Mouse (Mus musculus) layer of hippocampus, adult 18-20 months (tissue): ENCODE data around the gene Drosha. TPM values are rescaled to one million over a fixed set of nuclear protein-coding genes. Genes with fewer than 3 reads are reported as not detected.
A peak's percentile ranks its signal among the peaks of the same experiment; 100 is the strongest.

Source experiments
- DNase-seq, 2 experiments: peaks; one replicate each; pipeline ENCODE4 v3.0.0; 2022; ENCODE audit warnings: low spot score in 2 of 2
- total RNA-seq, 2 experiments: library from RNA; stranded (reverse); gene quantifications; 2 replicates each; pipeline ENCODE4 v1.2.3; 2021

Gene Drosha
- total RNA-seq, 2 experiments from 2014 or later = 86.1 to 91.5 TPM

DNA sequence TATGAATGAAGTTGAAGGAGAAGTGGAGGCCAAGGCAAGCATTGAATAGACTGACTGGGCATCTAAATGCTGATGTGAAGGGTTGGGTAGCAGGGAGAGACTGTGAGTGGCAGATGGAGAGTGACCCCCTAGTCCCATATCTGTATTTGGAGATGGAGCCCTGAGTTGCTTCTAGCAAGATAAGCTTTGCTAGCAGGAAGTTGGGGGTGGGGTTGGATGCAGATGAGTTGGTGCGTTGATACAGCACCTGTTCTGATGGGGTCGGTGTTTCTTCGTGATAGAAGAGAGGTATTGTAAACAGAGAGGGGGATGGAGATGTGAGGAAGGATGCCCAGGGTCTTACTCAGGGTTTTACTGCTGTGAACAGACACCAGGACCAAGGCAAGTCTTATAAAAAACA lies 5.3 kb downstream of the Drosha start:
- no peak for DNase-seq

DNA sequence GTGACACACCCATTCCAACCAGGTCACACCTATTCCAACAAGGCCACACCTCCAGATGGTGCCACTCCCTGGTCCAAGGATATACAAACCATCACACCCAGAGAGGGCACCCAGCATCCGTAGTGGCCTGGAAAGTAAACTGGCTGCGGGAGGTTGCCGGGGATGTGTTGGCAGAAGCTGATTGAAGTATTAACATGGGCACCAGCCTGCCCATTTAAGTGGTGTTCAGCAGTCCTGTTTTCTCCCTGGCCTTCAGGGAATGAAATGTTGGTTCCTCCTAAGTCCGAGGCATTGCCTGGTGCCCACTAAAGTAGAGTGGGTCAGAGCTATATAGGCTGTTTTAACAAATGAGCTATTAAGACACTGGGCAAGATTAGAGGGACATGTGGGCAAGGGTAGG lies 8.0 kb downstream of the Drosha start:
- DNase-seq = no peak

DNA sequence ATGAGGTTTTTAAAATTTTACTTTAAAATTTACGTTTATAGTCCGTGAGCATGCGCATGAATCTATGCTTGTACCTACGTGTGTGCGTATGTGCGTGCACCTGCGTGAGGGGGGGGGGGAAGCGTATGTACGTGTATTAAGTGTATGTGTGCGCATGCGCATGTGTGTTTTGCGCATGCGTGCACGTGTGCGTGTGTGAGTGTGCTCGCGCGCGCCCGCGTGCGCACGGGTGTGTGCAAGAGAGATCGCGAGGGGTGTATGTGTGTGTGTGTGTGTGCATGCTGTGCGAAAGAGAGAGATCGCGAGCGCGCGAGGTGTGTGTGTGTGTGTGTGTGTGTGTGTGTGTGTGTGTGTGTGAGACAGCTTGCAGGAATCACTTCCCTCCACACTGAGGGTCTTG lies 8.8 kb downstream of the Drosha start:
- DNase-seq = no peak

DNA sequence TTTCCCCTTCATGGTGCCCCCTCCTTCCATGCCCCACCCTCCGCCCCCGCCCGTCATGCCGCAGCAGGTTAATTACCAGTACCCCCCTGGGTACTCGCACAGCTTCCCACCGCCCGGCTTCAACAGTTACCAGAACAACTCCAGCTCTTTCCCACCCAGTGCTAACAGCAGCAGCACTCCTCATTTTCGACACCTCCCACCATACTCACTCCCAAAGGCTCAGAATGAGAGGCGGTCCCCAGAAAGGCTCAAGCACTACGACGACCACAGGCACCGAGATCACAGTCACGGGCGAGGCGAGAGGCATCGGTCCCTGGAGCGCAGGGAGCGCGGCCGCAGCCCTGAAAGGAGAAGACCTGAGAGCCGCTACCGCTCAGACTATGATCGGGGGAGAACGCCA lies 9.6 kb downstream of the Drosha start:
- no peak for DNase-seq

DNA sequence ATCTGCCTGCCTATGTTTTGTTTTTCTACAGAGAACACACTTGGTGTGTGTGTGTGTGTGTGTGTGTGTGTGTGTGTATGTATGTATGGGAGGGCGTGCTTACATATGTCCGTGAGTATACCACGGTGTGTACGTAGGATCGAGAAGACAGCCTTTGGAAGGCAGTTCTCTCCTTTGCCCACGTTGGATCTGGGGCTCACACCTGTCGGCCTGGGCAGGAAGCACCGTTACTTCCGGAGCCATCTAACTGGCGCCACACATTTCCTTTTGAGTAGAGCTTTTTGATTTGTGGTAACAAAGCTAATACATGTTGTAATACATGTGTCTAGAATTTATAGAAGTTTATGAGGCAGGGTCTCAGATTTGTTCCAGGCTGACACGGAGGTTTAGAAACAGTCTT lies 16.1 kb downstream of the Drosha start:
- no peak for DNase-seq

DNA sequence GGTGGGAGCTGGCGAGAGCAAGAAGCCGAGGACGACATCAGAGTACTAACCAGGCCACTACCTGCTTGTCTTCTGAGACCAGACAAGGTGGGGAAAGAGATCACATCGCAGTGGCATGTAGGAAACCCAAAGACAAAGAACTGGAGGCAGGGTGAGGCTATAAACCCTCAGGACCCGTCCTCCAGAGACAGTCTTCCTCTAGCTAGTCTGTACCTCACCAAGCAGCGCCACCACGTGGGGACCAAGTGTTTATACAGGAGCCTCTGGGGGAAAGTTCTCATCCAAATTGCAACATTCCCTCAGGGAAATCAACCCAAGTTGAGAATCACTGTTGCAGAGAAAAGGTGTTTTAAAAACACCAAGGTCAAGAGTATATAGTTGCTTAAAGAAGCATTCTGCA lies 18.2 kb downstream of the Drosha start:
- DNase-seq = no peak

DNA sequence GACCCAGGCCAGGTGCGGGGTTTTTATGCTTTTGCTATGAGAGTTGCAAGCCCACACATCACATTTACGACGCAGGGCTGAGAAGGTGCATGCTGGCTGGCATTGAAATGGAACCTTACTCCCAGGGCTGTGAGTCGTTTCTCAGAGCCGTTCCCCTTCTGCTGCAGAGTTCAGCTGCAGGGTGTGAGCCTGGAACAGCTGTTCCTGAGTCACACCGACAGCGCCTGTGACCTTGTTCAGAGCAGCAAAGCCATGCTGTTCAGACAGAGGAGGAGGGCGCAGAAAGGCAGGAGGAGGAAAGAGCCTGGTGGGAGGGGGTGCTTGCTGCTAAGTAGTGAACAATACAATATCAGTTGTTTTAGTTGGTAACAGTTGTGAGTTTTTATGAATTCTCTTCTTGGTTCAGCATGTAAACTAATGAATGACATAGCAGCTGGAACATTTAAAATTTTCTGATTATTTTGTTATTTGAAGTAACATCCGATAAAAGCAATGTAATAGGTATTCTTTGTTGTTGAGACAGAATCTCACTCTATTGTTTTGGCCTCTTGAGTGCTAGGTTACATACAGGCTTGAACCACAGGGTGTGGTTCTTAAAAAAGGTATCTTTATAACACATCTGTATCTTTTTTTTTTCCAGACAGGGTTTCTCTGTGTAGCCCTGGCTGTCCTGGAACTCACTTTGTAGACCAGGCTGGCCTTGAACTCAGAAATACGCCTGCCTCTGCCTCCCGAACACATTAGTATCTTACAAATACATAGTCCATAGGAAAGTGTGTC lies 23.8 kb downstream of the Drosha start:
- DNase-seq = no peak

DNA sequence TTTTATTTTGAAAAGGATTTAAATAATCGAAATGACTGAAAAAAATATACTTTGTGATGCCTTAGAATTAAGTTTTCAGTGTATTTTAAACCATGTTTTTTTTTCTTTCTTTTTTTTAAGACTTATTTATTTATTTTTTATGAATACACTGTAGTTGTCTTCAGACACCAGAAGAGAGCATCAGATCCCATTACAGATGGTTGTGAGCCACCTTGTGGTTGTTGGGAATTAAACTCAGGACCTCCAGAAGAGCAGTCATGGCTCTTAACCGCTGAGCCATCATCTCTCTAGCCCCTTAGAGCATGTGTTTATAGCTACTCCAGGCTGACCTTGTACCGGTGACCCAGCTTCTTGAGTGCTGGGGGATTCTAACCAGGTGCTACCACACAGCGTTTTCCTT lies 24.8 kb downstream of the Drosha start:
- DNase-seq = no peak

DNA sequence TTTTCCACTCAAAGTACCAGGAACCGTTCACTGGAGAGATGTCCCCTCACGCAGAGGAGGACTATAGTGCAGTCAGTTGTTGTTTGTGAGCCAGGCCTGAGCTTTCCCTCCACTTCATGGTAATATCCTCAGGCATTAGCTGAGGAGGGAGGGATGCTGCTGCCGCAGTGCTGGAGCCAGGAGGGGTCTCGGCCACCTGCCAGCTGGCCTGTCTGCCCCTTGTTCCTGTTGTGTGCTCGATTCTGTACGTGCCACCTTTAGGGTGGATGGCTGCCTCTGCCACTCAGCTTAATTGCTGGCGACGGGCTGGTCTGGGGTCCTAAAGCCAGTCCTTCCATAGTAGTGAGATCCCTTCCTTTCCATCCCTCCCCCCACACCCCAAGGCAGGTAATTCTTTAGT lies 28.9 kb downstream of the Drosha start:
- no peak for DNase-seq

DNA sequence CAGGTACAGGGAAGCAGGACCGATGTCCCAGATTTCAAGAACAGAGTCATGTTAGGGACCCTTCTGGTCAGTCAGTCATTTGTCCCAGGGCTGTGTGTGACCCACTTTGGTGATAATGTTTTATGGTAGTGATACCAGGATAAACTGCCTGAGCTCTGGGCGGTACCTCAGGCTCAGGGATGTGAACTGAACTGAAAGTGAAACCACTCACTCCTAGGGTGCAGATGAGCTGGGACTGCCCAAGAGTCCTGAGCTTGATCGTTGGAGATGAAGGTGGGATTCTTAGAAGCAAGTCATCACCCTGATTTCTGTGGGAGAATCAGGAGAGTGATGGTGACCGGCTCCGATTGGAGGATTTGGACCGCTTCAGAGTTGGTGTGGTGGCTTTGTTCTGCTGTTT lies 32.2 kb downstream of the Drosha start:
- no peak for DNase-seq

DNA sequence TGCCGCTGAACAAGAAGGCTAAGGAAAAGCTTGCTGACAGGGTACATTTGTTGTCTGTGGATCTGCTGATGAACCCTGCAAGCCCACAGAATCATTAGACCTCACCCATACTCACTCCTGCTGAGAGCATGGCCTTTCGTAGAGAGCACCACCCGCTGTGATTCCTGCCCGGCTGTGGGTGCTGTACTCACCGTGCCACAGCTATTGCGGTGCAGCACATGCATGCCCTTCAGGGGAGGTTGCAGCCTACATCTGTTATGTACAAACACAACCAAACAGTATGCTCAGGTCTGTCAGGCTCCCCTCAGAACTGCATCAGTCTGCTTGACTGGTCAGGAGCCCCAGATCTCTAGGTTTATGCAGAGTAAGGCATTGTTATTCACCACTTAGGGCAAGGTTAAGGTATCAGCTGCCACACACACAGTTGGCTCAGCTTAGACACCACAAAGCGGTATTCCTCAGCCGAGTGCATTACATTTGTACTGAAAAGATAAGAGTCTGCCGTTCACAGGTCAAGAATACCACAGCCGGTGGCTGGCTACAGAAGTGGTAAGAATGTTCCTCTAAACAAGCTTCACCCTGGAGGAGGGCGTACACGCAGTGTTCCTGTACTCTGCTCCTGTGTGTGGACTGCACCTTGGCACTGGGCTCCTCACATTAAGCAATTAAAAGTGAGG lies 33.4 kb downstream of the Drosha start:
- no peak for DNase-seq

DNA sequence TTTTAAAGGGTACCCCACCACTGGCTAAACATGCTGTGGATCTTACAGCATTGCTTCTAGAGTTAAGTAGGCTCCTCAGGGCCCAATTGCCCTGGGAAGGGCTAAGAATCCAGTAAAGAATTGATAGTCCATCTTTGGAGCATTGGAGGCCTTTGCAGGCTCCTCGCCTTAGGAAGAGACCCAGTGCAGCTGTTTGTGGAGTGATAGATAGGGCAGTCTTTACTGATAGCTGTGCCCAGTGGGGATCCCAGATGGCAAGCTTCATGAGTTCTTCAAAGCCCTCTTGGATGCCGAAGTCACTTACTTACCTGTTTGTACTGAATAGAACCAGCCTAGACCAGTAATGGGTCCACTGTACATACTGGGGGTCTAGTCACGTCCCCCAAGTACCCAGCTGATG lies 34.0 kb downstream of the Drosha start:
- DNase-seq = no peak

DNA sequence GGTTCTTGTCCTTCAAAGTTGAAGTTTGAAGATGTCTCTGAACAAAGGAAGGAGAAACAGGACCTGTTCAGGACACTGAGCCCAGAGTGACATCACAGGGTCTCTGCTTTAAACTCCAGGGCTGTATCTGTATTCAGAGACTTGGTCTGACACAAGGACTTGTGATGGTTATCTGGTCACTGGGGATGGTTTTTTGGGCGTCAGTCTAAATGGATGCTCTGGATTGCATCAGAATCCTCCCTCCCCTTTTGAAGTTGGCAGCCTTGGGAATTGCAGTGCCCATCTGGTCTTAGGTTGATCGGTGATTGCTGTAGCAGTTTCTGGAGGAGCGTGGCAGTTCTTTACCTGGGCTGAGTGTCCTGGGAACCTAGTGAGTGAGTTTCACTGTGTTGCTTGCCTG lies 37.4 kb downstream of the Drosha start:
- no peak for DNase-seq

DNA sequence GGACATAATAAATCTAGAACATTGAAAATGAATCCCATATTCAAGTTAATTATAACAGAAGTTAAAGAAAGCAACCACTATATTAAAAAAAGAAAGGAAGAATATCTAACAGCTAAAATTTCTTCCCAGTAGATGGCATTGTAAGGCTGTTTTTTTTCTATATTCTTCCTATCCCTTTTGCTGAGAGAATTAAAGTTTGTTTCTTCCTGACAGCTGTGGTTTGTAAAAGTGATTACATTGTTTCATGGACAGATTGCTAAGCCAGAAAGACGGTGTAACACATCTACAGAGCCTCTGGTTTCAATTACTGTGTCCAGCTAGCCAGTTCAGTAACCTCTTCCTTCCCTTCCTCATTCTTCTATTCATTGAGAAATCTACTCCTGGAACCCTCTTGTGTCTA lies 39.1 kb downstream of the Drosha start:
- no peak for DNase-seq

DNA sequence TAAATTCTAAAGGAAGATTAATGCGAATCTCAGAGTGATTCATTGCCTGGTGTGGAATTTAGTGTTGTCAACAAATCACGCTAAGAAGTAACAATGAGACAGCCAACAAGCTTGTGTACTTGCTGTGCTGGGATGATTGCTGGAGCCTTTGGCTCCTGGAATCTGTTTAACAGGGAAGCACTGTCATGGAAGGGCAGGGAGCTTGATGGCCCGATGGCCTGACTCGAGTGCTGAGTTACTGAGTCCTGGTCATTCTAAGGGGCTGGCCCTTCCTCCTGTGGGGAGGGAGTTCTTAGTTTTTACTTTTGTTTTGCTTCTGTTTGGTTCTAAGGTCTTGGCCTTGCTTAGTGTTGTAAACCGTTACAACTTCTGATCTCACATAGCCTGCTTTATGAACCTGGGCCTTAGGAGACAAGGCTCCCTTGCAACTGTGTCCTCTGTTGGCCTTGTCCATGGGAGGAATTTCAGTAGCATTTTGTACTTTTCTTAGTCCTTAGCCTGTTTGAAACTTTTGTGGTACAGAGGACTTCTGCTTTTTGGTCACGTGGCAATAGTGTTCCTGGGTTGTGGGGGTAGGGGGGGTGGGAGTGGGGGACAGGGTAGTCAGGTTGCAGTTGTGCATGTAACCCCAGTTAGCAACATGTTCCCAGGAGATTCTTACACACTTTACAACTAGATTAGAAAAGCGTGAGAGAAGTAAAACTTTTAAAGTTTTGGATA lies 41.1 kb downstream of the Drosha start:
- no peak for DNase-seq

DNA sequence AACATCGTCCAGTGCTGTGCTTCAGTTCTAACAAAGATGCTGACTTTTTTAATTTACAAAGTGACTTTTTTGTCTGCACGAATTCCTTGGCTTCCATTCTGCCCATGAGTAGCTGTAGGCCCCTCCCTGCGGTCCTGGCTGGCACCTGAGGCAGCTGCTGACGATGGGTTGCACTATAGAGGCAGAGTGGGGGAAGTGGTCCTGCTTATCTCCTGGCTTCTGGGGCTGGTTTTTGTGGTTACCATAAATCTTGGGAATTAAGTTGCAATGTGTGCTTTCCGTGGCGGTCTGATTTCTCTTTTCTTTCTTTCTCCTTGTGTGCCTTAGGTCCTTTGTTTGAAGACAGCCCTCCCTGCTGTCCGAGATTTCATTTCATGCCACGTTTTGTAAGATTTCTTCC lies 42.7 kb downstream of the Drosha start:
- DNase-seq = no peak

DNA sequence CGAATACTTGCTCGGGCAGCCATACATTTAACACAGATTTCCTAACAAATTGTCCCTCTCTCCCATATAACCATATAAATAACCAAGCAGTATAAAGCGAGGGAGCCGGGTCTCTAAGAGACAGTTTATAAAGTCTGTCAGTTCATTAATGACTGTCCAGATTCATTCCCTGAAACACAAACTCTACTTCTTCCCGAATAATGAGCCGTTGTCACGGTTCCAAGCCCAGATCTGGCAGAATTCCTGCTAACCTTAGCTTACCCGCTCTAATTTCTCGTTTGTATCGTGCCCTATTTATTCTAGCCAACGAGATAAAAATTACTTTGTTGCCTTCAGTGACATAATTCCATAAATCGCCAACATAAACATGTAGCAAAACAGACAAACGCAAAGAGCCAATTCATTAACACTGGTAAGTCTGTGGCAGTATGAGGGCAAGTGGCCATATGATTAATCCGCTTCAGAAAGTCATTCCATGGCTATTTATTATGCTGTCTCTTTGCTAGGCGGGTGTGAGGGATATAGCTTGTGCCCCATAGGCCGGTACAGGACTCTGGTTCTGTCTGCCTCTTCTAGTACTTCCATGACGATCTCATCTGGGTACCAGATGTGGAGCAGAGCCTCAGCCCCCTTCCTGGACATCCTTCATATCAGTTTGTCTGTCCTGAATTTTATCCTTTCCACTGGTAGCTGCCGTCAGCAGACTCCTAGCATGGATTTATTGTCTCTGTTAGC lies 51.0 kb downstream of the Drosha start:
- DNase-seq = peak in 1 of 2 experiments; percentile 50

DNA sequence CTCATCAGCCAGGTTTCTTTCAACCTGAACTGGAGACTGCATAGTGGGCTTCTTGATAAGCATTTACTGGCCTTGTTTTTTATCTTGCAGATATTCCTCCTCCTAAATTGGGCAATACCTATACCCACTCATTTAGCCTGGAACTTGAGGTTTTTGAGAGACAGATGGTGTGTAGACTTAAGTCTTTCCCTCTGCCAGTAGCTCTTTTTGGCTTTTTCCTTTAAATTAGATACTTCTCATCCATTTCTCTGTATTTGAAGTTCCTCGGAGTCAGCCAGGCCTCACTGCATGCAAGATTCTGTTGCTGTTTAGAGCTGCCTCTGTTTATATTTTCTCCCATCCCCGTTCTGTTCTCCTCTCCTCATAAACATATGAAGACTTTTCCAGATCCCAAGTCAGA lies 51.7 kb downstream of the Drosha start:
- no peak for DNase-seq

DNA sequence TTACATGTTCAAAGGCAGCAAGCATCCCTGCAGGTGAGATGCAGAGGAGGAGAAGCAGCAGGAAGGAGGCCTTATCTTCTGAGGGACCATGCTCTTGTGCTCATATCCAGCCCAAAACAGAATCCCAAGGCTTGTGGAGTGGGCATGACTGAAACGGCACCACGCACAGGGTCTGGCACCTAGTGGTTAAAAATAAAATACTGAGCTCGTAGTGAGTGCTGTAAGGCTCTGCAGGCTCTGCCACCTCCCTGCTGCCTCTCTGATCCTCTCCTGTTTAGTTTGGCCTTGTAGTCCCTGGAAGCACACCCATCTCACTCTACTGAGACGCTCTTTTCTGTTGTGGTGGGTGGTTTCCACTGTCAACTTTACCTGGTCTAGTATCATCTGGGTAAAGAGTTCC lies 52.3 kb downstream of the Drosha start:
- DNase-seq = no peak

DNA sequence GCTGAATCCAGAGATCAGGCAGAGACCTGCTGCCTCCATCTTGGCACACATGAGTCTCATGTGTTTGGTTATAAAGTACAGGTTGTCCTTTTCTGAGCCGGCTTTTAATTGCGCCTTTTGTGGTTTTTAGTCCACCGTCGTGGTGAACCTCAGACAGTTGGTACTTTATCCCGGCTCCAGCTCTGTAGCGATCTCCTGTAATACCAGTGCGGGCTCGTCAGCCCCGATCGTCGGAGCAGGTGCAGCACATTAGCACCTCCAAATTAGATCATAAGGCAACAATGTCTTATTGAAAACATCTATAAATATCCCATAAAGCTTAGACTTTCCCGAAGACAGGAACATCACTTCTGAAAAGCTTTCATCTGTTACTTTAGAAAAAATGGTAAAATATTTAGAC lies 53.3 kb downstream of the Drosha start:
- no peak for DNase-seq

DNA sequence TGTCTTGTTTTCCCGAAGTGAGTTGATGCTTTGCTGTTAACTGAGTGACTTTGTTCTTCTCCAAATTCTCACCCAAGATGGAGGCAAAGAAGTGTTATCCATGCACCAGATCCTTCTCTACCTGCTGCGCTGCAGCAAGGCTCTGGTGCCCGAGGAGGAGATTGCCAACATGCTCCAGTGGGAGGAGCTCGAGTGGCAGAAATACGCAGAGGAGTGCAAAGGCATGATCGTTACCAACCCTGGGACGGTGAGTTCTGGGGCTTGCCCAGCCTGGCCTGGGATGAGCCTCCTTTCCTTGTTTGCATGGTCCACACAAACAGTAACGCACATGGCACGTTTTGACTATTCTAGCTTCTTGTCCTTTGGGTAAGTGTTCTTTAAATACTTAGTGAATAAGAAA lies 54.0 kb downstream of the Drosha start:
- no peak for DNase-seq

DNA sequence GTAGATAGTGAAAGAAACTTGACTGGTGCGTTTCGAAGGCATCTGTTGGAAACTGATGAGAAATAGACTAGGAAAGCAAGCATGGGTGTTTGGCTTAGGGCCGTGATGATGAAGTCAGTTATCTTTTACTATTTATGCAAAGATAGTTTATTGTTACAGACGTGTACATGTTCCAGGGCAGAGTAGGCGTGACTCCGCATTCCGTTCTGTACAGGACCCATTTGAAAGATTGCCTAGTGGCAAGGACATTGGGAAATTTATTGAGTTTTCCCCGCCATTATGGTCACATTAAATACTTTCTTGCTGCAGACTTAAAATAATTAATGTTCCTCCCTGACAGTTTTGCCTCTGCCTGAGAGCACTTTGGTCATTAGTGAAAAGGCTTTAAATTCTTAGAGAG lies 55.3 kb downstream of the Drosha start:
- no peak for DNase-seq
